Mouse (Mus musculus) forebrain, embryonic 14.5 days (tissue): ENCODE measurements around the gene Pex16. TPM values are rescaled to one million over a fixed set of nuclear protein-coding genes. Genes with fewer than 3 reads are reported as not detected.
A peak's percentile ranks its signal among the peaks of the same experiment; 100 is the strongest.

Experiments
- ATAC-seq: fragments of 200-750 bp; cut with Nextera tagmentation; 2 replicates; pipeline ENCODE4 v1.8.0; 2017; ENCODE audit warnings: mild to moderate bottlenecking, moderate library complexity
- DNase-seq: peaks from one replicate; pipeline ENCODE4 v3.0.0-alpha.2; 2015; ENCODE audit warnings: low spot score
- H3K27ac ChIP-seq: fragments of 300-500 bp; sonication (generic); 2 replicates; pipeline ENCODE4 v1.5.1; 2014; ENCODE audit warnings: low read depth, mild to moderate bottlenecking, control low read depth, low read length, moderate library complexity
- H3K27me3 ChIP-seq: fragments of 300-500 bp; sonication (generic); replicated peaks from 2 replicates; pipeline ENCODE4 v1.6.1; 2014; ENCODE audit warnings: low read length, control low read depth, mixed read lengths; ENCODE audit not compliant: control insufficient read depth, insufficient read depth
- H3K36me3 ChIP-seq: fragments of 300-500 bp; sonication (generic); 2 replicates; pipeline ENCODE4 v1.6.1; 2014; ENCODE audit warnings: low read length, control low read depth; ENCODE audit not compliant: control insufficient read depth, insufficient read depth
- H3K4me1 ChIP-seq: fragments of 300-500 bp; sonication (generic); 2 replicates; pipeline ENCODE4 v1.6.1; 2014; ENCODE audit warnings: antibody characterized with exemption, low read length, control low read depth; ENCODE audit not compliant: control insufficient read depth, insufficient read depth
- H3K4me2 ChIP-seq: fragments of 300-500 bp; sonication (generic); 2 replicates; pipeline ENCODE4 v1.6.1; 2014; ENCODE audit warnings: mild to moderate bottlenecking, control low read depth, low read length
- H3K4me3 ChIP-seq: fragments of 300-500 bp; sonication (generic); 2 replicates; pipeline ENCODE4 v1.5.1; 2014; ENCODE audit warnings: low read depth, low read length, control low read depth
- H3K9ac ChIP-seq: fragments of 300-500 bp; sonication (generic); 2 replicates; pipeline ENCODE4 v1.6.1; 2014; ENCODE audit warnings: mild to moderate bottlenecking, low read length, control low read depth, moderate library complexity
- H3K9me3 ChIP-seq: fragments of 300-500 bp; sonication (generic); replicated peaks from 2 replicates; pipeline ENCODE4 v1.6.1; 2016; ENCODE audit warnings: low read length, control low read depth, mixed read lengths; ENCODE audit not compliant: control insufficient read depth
- WGBS: fragments of 180-500 bp; shearing (Covaris S2); extraction: QIAGEN DNeasy Blood & Tissue Kit; methylation state at CpG from one replicate; pipeline ENCODE4 v1.1.7; 2014; 5-methylcytosine and 5-hydroxymethylcytosine counted together
- polyA plus RNA-seq: library from polyadenylated mRNA; unstranded; fragments of >200 nt; fragmentation: Nextera tagmentation; extraction: Ambion mirVana; gene quantifications from 2 replicates; pipeline ENCODE4 v1.2.1, GENCODE M21; 2014

Pex16 gene
- polyA plus RNA-seq, 1 experiment from 2014 or later = 37.1 TPM

- Histone ChIP-seq H3K27me3 (no peaks in the 10 kb centered on the region), H3K4me2 (no peak overlapping the region), H3K4me1 (peaks cover 21% of the 10 kb centered on the region; the same call in 1 of the 2 replicates), H3K9ac (no peak overlapping the region), H3K9me3 (no peaks in the 10 kb centered on the region), H3K4me3 (no peak overlapping the region), H3K27ac (no peak overlapping the region), H3K36me3 (peaks cover 75% of the 10 kb centered on the region)
- DNase-seq (no peak), ATAC-seq (no peak)
- WGBS = 91% methylated on average over 7 of the region's 7 CpGs
These were observed 47.4 kb downstream of the Pex16 start for GRCm38 (mm10) chr2:92421723-92422387.

- ATAC-seq (no peak), DNase-seq (no peak)
- 82% methylated on average over 10 of the region's 10 CpGs for WGBS
- Histone ChIP-seq H3K4me3 (no peak overlapping the region), H3K4me2 (no peak overlapping the region), H3K9me3 (no peaks in the 10 kb centered on the region), H3K9ac (no peak overlapping the region), H3K4me1 (peaks cover 21% of the 10 kb centered on the region; the same call in 1 of the 2 replicates), H3K27me3 (no peaks in the 10 kb centered on the region), H3K36me3 (peaks cover 68% of the 10 kb centered on the region), H3K27ac (no peak overlapping the region)
These were observed 48.1 kb downstream of the Pex16 start for GRCm38 (mm10) chr2:92422388-92423135.

GRCm38 (mm10) chr2:92423156-92423555, 48.7 kb downstream of the Pex16 start:
- H3K4me2 ChIP-seq = no peak overlapping the region
- 89% methylated on average over 9 of the region's 9 CpGs for WGBS
- no peak overlapping the region for H3K4me3 ChIP-seq

GRCm38 (mm10) chr2:92423702-92424461, 49.4 kb downstream of the Pex16 start:
- WGBS = 56% methylated on average over 9 of the region's 9 CpGs

More at GRCm38 (mm10) chr2:92423156-92423555, 48.7 kb downstream of the Pex16 start:
- Histone ChIP-seq H3K36me3 (peaks cover 62% of the 10 kb centered on the region), H3K4me1 (peaks cover 26% of the 10 kb centered on the region), H3K27ac (0 out of 2 replicates have a peak overlapping the region, but pooled peaks have one; percentile 70), H3K9me3 (no peaks in the 10 kb centered on the region), H3K9ac (no peak overlapping the region), H3K27me3 (no peaks in the 10 kb centered on the region)
- DNase-seq (no peak), ATAC-seq (no peak)

GRCm38 (mm10) chr2:92424462-92425308, 50.2 kb downstream of the Pex16 start:
- Histone ChIP-seq H3K4me3 (no peak overlapping the region), H3K9ac (no peak overlapping the region), H3K9me3 (no peaks in the 10 kb centered on the region), H3K27ac (peak overlapping the region; percentile 70), H3K27me3 (no peaks in the 10 kb centered on the region), H3K4me2 (no peak overlapping the region), H3K4me1 (peaks cover 30% of the 10 kb centered on the region), H3K36me3 (peaks cover 50% of the 10 kb centered on the region)
- DNase-seq (peak; percentile 89), ATAC-seq (peak; percentile 78)
- 52% methylated on average over 9 of the region's 9 CpGs for WGBS

More at GRCm38 (mm10) chr2:92423702-92424461, 49.4 kb downstream of the Pex16 start:
- peaks cover 30% of the 10 kb centered on the region for H3K4me1 ChIP-seq
- H3K27me3 ChIP-seq = no peaks in the 10 kb centered on the region
- H3K9me3 ChIP-seq = no peaks in the 10 kb centered on the region
- DNase-seq (peak; percentile 65), ATAC-seq (peak; percentile 61)
- H3K9ac ChIP-seq = no peak overlapping the region
- H3K36me3 ChIP-seq = peaks cover 56% of the 10 kb centered on the region
- no peak overlapping the region for H3K4me2 ChIP-seq
- peak overlapping the region; percentile 70 for H3K27ac ChIP-seq
- H3K4me3 ChIP-seq = no peak overlapping the region

- Histone ChIP-seq H3K27me3 (no peaks in the 10 kb centered on the region), H3K4me1 (peaks cover 30% of the 10 kb centered on the region), H3K36me3 (peaks cover 43% of the 10 kb centered on the region), H3K4me3 (no peak overlapping the region), H3K4me2 (no peak overlapping the region), H3K9ac (no peak overlapping the region), H3K27ac (peak overlapping the region; percentile 65), H3K9me3 (no peaks in the 10 kb centered on the region)
- DNase-seq = no peak
- no peak for ATAC-seq
- WGBS = 66% methylated on average over 4 of the region's 4 CpGs
These were observed 50.9 kb downstream of the Pex16 start for GRCm38 (mm10) chr2:92425366-92425765.

- 0 out of 2 replicates have a peak overlapping the region, but pooled peaks have one; percentile 6 for H3K27ac ChIP-seq
- H3K9ac ChIP-seq = no peak overlapping the region
- H3K27me3 ChIP-seq = no peaks in the 10 kb centered on the region
- no peak overlapping the region for H3K4me3 ChIP-seq
- 85% methylated on average over 3 of the region's 3 CpGs for WGBS
- H3K4me1 ChIP-seq = peaks cover 39% of the 10 kb centered on the region
- peaks cover 33% of the 10 kb centered on the region for H3K36me3 ChIP-seq
- H3K4me2 ChIP-seq = no peak overlapping the region
- ATAC-seq (no peak), DNase-seq (no peak)
- H3K9me3 ChIP-seq = no peaks in the 10 kb centered on the region
These were observed 52.0 kb downstream of the Pex16 start for GRCm38 (mm10) chr2:92426426-92426825.

- ATAC-seq (peak; percentile 37), DNase-seq (peak; percentile 76)
- H3K9ac ChIP-seq = no peak overlapping the region
- 51% methylated on average over 6 of the region's 6 CpGs for WGBS
- no peaks in the 10 kb centered on the region for H3K9me3 ChIP-seq
- 0 out of 2 replicates have a peak overlapping the region, but pooled peaks have one; percentile 30 for H3K27ac ChIP-seq
- no peak overlapping the region for H3K4me3 ChIP-seq
- no peak overlapping the region for H3K4me2 ChIP-seq
- H3K27me3 ChIP-seq = no peaks in the 10 kb centered on the region
- peaks cover 18% of the 10 kb centered on the region for H3K36me3 ChIP-seq
- peaks cover 53% of the 10 kb centered on the region for H3K4me1 ChIP-seq
These were observed 53.4 kb downstream of the Pex16 start for GRCm38 (mm10) chr2:92427882-92428281.
